Mouse (Mus musculus) gastrocnemius, postnatal 25 days (tissue): ENCODE data around the gene Ribc2. TPM values are rescaled to one million over a fixed set of nuclear protein-coding genes. Genes with fewer than 3 reads are reported as not detected.

Experiments
- DNase-seq: peaks from one replicate; pipeline ENCODE4 v3.0.0; 2022
- long read RNA-seq, 2 experiments: library from polyadenylated mRNA; stranded (forward); transcript quantifications; one replicate each; pipeline ENCODE4 v2.0.0; 2021
- total RNA-seq, 2 experiments: library from RNA; stranded (reverse); gene quantifications; 1 replicate in 1 of 2; 2 replicates in 1 of 2; pipeline ENCODE4 v1.2.3; 2021

The Ribc2 gene
- not detected for total RNA-seq
- long read RNA-seq, experiment 1, result 0 reads
- long read RNA-seq, experiment 2, result 0 reads

- DNase-seq, result peak; percentile 50
Measured at GRCm38 (mm10) chr15:85131275-85132192, at the start of gene Ribc2, which contains the start of gene Smc1b. Ribc2 (plus strand) TSS chr15:85132078. Smc1b (minus strand) TSS chr15:85131964.

GRCm38 (mm10) chr15:85085641-85086040, 46.2 kb upstream of the Ribc2 start:
- no peak for DNase-seq

- no peak for DNase-seq
Measured at GRCm38 (mm10) chr15:85132193-85132520, 279 bp downstream of the Ribc2 start.

- no peak for DNase-seq
Measured at GRCm38 (mm10) chr15:85135143-85135542, 3.3 kb downstream of the Ribc2 start.

- DNase-seq, result no peak
Measured at GRCm38 (mm10) chr15:85141290-85141689, 9.4 kb downstream of the Ribc2 start.

- DNase-seq, result no peak
Measured at GRCm38 (mm10) chr15:85142441-85142840, 10.6 kb downstream of the Ribc2 start.

- no peak for DNase-seq
Measured at GRCm38 (mm10) chr15:85143161-85143560, 11.3 kb downstream of the Ribc2 start.

- no peak for DNase-seq
Measured at GRCm38 (mm10) chr15:85143747-85144146, 11.9 kb downstream of the Ribc2 start.

GRCm38 (mm10) chr15:85144249-85144648, 12.4 kb downstream of the Ribc2 start:
- DNase-seq, result no peak

- peak; percentile 59 for DNase-seq
Measured at GRCm38 (mm10) chr15:85151433-85151918, 19.6 kb downstream of the Ribc2 start.

GRCm38 (mm10) chr15:85152577-85152976, 20.7 kb downstream of the Ribc2 start:
- peak; percentile 53 for DNase-seq

GRCm38 (mm10) chr15:85154091-85154490, 22.2 kb downstream of the Ribc2 start:
- no peak for DNase-seq

GRCm38 (mm10) chr15:85156198-85156597, 24.3 kb downstream of the Ribc2 start:
- no peak for DNase-seq

- no peak for DNase-seq
Measured at GRCm38 (mm10) chr15:85161416-85161815, 29.5 kb downstream of the Ribc2 start.

- peak; percentile 61 for DNase-seq
Measured at GRCm38 (mm10) chr15:85162693-85163663, 31.1 kb downstream of the Ribc2 start.

- DNase-seq, result no peak
Measured at GRCm38 (mm10) chr15:85166433-85166933, 34.6 kb downstream of the Ribc2 start.

GRCm38 (mm10) chr15:85167086-85167679, 35.3 kb downstream of the Ribc2 start:
- peak; percentile 20 for DNase-seq

- DNase-seq, result peak; percentile 82
Measured at GRCm38 (mm10) chr15:85172054-85172453, 40.2 kb downstream of the Ribc2 start.

GRCm38 (mm10) chr15:85173425-85173824, 41.5 kb downstream of the Ribc2 start:
- no peak for DNase-seq

- no peak for DNase-seq
Measured at GRCm38 (mm10) chr15:85174060-85174459, 42.2 kb downstream of the Ribc2 start.

GRCm38 (mm10) chr15:85177576-85177975, 45.7 kb downstream of the Ribc2 start:
- no peak for DNase-seq

GRCm38 (mm10) chr15:85178172-85178571, 46.3 kb downstream of the Ribc2 start:
- no peak for DNase-seq
